Mouse (Mus musculus): ENCODE measurements around the gene Ftsj3. TPM values are rescaled to one million over a fixed set of nuclear protein-coding genes. Genes with fewer than 3 reads are reported as not detected.

Ftsj3 gene
- polyA plus RNA-seq (2015; fragmentation: Illumina TruSeq; extraction: RNeasy Lipid Tissue Mini Kit (QIAGEN cat#74804); ENCODE audit: insufficient read depth, low replicate concordance), result 75.9 TPM

DNA sequence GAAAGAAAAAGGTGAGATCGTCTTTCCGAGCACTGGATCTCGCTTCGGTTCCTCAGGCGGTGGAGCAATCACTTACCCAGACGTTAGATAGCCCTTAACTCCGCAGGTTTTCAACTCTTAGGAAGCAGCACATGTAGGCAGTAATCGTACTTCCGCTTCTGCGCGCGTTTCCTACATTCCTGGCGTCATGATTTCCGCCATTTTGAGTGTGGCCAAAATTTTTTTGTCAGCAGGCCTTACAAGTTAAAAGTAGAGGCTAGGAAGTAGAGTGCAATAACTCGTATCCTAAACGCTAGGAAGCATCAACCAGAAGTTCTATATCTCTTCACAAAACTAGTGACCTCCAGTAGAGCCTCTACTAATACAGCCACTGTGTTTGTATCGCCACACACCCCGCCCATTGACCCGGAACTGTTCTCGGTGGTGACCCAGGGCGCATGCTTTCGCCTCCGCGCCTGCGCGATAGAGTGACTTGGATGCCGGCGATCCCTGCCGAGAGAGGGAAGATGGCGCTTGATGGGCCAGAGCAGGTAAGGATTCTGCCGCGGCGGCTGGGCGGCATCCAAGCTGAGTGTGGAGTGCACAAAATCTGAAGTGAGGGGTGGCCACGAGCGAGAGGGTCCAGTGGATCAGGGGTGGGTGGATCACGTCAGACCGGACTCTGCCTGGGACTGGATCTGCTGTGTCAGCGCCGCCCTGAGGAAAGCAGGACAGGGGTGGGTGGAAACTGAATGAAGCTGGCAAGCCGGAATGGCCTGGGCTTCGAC lies at the start of gene Ftsj3, which contains the start of gene Psmc5:
TSS of gene Ftsj3 (minus strand) at position 395 of the 767 bp plus-strand sequence.
TSS of gene Psmc5 (plus strand) at position 470 of the 767 bp plus-strand sequence.

DNA sequence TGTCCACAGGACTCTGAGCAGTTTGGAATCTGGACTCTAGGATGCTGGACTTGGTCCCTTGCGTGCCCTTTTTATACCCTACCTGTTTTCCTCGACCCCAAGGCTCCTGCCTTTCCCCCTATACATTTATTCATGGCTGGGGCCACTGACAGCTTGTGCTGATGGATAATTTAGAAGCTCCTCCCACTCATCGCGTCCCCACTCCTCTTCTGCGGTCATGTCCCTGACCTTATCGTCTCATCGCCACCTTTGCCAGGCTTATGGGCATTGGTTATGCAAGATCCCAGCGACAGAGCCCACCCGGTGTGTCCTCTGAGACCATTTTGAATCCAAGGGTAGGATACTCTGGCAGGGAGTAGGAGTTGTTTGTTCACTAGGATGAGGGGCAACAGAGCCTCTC lies 45.9 kb upstream of the Ftsj3 start, which contains the start of gene Gh:
TSS of gene Gh (minus strand) at position 101 of the 400 bp plus-strand sequence.

DNA sequence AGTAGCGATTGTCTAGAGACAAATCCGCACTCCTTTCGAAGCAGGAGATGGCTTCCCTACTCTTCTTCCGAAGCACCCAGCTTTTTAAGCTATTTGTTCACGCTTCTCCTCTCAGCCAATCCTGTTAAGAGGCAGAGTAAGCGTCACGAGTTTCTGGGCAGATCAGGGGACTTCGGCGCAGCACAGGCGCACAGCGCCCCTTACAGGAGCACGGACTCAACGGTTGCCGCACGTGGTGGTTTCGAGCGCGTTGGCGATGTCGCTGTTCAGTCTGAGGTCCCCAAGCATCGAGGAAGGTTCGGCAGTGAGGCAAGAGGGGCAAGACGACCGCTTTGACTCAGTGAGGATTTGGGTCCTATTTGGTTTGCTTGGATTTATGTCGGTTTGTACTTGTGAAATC lies 20.6 kb upstream of the Ftsj3 start, which contains the start of gene Tcam1:
TSS of gene Tcam1 (plus strand) at position 219 of the 400 bp plus-strand sequence.

DNA sequence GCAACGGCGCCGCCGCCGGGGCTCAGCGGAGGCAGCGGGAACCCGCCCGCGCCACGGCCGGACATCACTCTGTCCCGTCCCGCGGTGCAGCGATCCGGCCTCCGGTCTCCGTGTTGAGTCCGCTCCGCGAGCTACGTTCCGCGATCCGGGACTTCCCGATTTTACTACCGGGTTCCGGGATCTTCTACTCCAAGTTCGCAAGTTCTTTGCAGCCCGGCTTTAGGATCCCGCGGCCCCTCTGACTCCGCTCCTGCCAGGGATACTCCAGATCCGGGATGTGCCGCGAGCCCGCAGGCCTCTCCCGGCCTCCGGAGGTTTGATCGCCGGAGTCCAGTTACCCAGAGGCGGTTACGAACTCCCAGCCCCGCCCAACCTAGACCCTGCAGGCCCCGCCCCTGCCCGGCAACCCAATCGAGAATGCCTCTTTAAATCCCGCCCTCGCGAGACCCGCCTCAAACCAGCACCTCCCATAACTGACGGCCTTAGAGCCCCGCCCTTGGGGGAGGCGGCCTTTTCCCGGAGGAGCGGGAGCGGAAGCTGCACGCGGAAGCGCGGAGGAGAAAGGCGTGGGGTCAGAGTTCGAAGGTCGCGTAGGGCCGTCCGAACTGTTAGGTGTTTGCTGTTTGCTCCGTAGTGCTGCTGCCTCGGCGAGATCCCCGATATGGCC lies 16.9 kb upstream of the Ftsj3 start, which contains the start of gene Smarcd2:
TSS of gene Smarcd2 (minus strand) at position 329 of the 667 bp plus-strand sequence.

DNA sequence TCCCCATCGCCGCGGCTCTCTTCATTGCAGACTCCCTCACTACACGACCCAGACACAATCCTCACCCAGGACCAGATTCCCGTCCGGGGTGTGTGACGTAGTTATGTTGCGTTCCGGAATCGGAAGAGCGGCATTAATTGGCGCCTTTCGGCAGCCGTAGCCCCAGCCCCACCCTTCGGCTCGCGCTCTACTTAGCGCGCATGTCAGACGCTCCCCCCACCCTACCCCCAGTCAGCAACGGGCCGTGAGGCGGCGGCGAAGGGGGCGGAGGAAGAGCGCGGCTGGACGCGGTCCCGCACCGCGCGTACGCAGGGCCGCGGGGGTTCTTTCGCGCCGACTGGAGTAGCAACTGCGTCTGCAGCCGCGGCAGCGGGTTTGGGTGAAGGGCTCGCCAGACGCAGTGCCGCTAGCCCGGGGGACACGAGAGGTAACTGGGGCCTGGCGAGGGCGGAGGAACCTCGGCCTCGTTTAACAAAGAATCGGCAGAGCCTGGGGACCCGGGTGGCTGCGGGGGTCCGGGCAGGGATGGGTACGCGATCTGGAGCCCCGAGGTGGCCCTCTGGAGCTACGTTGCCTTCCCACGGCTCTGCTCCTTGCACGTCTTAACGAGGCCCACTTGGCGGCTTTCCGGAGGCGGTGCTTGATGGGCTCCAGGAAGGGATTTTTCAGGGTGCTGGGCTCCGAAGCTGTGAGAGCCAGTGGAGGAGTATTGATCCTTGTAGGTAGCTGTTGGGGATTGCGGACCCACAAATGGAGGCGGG lies 39.0 kb downstream of the Ftsj3 start, which contains the start of gene Ddx42:
TSS of gene Ddx42 (plus strand) at position 197 of the 761 bp plus-strand sequence.

DNA sequence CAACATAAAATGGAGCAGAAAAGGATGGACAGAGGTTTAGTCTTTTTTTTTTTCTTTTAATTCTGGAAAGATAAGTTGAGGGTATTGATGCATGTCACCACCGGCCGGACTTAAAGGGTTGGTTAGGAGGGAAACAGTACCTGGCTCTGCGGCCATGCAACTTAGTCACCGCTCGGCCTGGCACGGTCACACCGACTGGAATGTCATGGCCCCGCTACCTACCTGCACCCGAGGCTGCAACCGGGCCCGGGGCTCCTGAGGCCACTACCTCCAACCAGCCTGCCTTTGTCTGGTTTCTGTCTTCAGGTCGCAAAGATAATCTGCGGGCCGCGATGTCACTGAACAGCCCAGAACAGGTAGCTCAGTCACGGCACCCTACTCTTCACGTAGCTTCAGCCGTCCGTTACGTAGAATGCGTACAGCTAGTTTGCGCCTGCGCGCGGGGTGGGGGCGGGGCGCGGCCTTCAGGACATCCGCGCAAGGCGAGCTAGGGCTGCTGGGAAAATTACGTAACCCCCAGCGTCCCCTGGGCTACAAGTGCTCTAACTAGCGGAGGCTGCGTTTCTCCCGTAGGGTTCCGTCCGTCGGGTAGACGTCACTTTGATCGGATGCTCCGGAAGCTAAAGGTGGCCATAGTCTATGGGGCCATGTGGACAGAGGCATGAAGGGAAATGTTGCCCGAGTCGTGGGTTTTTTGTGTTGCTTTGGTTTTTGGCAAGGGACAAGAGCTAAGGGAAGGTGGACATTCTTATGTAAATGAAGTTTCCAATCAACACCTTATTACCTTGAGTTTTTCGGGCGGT lies 39.8 kb downstream of the Ftsj3 start, which contains the start of gene Ccdc47:
TSS of gene Ccdc47 (minus strand) at position 418 of the 803 bp plus-strand sequence.

DNA sequence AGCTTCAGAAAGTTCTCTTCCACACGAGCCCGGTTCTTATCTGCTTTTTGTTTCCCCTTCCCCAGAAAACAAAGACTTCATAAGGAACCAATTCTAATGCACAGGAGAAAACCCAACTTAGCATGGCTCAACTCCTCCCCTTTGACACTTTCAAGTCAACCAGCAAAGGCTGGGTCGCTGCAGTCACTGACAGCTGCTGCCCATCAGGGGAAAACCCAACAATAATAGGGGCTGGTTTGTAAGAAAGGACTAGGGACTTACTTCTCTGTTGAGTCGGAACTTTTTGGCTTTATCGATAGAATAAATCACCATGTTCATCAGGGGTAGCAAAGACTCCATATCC lies 53.8 kb downstream of the Ftsj3 start, which contains the start of gene Strada:
TSS of gene Strada (minus strand) at position 46 of the 343 bp plus-strand sequence.

Other genes with a start within 250 kb of the Ftsj3 start
- not detected for gene Kcnh6, start 248.0 kb downstream of the Ftsj3 start, polyA plus RNA-seq (2015; fragmentation: Illumina TruSeq; extraction: RNeasy Lipid Tissue Mini Kit (QIAGEN cat#74804); ENCODE audit: insufficient read depth, low replicate concordance)
- 67.7 TPM for gene Dcaf7, start 219.2 kb downstream of the Ftsj3 start, polyA plus RNA-seq (2015; fragmentation: Illumina TruSeq; extraction: RNeasy Lipid Tissue Mini Kit (QIAGEN cat#74804); ENCODE audit: insufficient read depth, low replicate concordance)
- 15.3 TPM for gene Taco1, start 190.0 kb downstream of the Ftsj3 start, polyA plus RNA-seq (2015; fragmentation: Illumina TruSeq; extraction: RNeasy Lipid Tissue Mini Kit (QIAGEN cat#74804); ENCODE audit: insufficient read depth, low replicate concordance)
- gene Map3k3, start 171.5 kb downstream of the Ftsj3 start, polyA plus RNA-seq (2015; fragmentation: Illumina TruSeq; extraction: RNeasy Lipid Tissue Mini Kit (QIAGEN cat#74804); ENCODE audit: insufficient read depth, low replicate concordance), result 60.8 TPM
- not detected for gene Gm10840, start 95.2 kb downstream of the Ftsj3 start, polyA plus RNA-seq (2015; fragmentation: Illumina TruSeq; extraction: RNeasy Lipid Tissue Mini Kit (QIAGEN cat#74804); ENCODE audit: insufficient read depth, low replicate concordance)
- 322 TPM for gene Limd2, start 95.2 kb downstream of the Ftsj3 start, polyA plus RNA-seq (2015; fragmentation: Illumina TruSeq; extraction: RNeasy Lipid Tissue Mini Kit (QIAGEN cat#74804); ENCODE audit: insufficient read depth, low replicate concordance)
- 35.5 TPM for gene Strada, start 53.9 kb downstream of the Ftsj3 start, polyA plus RNA-seq (2015; fragmentation: Illumina TruSeq; extraction: RNeasy Lipid Tissue Mini Kit (QIAGEN cat#74804); ENCODE audit: insufficient read depth, low replicate concordance)
- gene Ccdc47, start 39.7 kb downstream of the Ftsj3 start, polyA plus RNA-seq (2015; fragmentation: Illumina TruSeq; extraction: RNeasy Lipid Tissue Mini Kit (QIAGEN cat#74804); ENCODE audit: insufficient read depth, low replicate concordance), result 113 TPM
- 89.4 TPM for gene Ddx42, start 39.2 kb downstream of the Ftsj3 start, polyA plus RNA-seq (2015; fragmentation: Illumina TruSeq; extraction: RNeasy Lipid Tissue Mini Kit (QIAGEN cat#74804); ENCODE audit: insufficient read depth, low replicate concordance)
- 94.7 TPM for gene Psmc5, start 75 bp upstream of the Ftsj3 start, polyA plus RNA-seq (2015; fragmentation: Illumina TruSeq; extraction: RNeasy Lipid Tissue Mini Kit (QIAGEN cat#74804); ENCODE audit: insufficient read depth, low replicate concordance)
- 94.5 TPM for gene Smarcd2, start 16.9 kb upstream of the Ftsj3 start, polyA plus RNA-seq (2015; fragmentation: Illumina TruSeq; extraction: RNeasy Lipid Tissue Mini Kit (QIAGEN cat#74804); ENCODE audit: insufficient read depth, low replicate concordance)
- gene Tcam1, start 20.6 kb upstream of the Ftsj3 start, polyA plus RNA-seq (2015; fragmentation: Illumina TruSeq; extraction: RNeasy Lipid Tissue Mini Kit (QIAGEN cat#74804); ENCODE audit: insufficient read depth, low replicate concordance), result 0.26 TPM
- gene Gh, start 45.8 kb upstream of the Ftsj3 start, polyA plus RNA-seq (2015; fragmentation: Illumina TruSeq; extraction: RNeasy Lipid Tissue Mini Kit (QIAGEN cat#74804); ENCODE audit: insufficient read depth, low replicate concordance), result 1.0 TPM
- gene Cd79b, start 58.7 kb upstream of the Ftsj3 start, polyA plus RNA-seq (2015; fragmentation: Illumina TruSeq; extraction: RNeasy Lipid Tissue Mini Kit (QIAGEN cat#74804); ENCODE audit: insufficient read depth, low replicate concordance), result 960 TPM
- 6.6 TPM for gene Scn4a, start 97.2 kb upstream of the Ftsj3 start, polyA plus RNA-seq (2015; fragmentation: Illumina TruSeq; extraction: RNeasy Lipid Tissue Mini Kit (QIAGEN cat#74804); ENCODE audit: insufficient read depth, low replicate concordance)
- gene Prr29, start 109.4 kb upstream of the Ftsj3 start, polyA plus RNA-seq (2015; fragmentation: Illumina TruSeq; extraction: RNeasy Lipid Tissue Mini Kit (QIAGEN cat#74804); ENCODE audit: insufficient read depth, low replicate concordance), result 0.33 TPM
- gene Icam2, start 132.0 kb upstream of the Ftsj3 start, polyA plus RNA-seq (2015; fragmentation: Illumina TruSeq; extraction: RNeasy Lipid Tissue Mini Kit (QIAGEN cat#74804); ENCODE audit: insufficient read depth, low replicate concordance), result 103 TPM
- gene Ern1, start 231.8 kb upstream of the Ftsj3 start, polyA plus RNA-seq (2015; fragmentation: Illumina TruSeq; extraction: RNeasy Lipid Tissue Mini Kit (QIAGEN cat#74804); ENCODE audit: insufficient read depth, low replicate concordance), result 17.4 TPM

All from spleen, adult 10 weeks (tissue).